Mouse (Mus musculus): ENCODE data around the gene Slc25a3. TPM values are rescaled to one million over a fixed set of nuclear protein-coding genes. Genes with fewer than 3 reads are reported as not detected.

Slc25a3 gene
- polyA plus RNA-seq, 1 experiment from 2014 or later: 417 TPM

DNA sequence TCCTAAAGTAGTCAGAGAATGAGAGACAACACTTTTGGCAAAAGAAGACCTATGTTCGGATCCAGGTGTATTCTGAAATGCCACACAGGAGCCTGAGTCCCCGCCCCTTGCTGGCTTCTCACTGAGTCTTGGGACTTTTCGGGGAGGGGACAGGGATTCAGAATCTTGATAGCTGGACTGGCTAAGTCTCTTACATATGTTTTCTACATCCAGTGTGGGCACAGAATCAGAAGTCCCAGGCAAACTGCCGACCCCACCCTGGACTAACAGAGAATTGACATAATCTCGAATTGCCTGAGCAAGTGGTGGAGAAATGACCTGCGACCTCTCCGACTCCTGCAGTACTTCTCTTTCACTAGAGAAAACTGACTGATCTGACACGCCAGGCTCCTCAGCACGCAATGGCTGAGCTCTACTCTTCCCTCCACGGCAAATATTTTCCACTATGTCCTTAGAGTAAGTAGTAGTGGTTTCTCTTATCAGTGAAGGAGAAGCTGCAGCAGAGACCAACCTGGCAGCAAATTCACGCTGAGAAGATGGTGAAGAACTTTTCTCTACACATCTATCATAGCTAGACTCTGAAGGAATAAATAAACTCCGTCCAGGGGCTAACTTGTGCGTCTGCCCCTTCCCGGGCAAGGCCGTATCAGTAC lies 38.8 kb upstream of the Slc25a3 start:
- no peak overlapping the region for H3K27ac ChIP-seq
- H3K9ac ChIP-seq: no peak overlapping the region
- H3K9me3 ChIP-seq: no peaks in the 10 kb centered on the region
- no peak overlapping the region for H3K4me3 ChIP-seq
- H3K4me1 ChIP-seq: peaks cover 7% of the 10 kb centered on the region
- ATAC-seq (ENCODE audit: low FRiP score, low read depth): no peak
- peaks cover 59% of the 10 kb centered on the region for H3K36me3 ChIP-seq
- H3K27me3 ChIP-seq (replicated peaks): no peaks in the 10 kb centered on the region
- H3K4me2 ChIP-seq (replicated peaks): no peak overlapping the region
- 94% methylated on average over 15 of the region's 15 CpGs for WGBS

DNA sequence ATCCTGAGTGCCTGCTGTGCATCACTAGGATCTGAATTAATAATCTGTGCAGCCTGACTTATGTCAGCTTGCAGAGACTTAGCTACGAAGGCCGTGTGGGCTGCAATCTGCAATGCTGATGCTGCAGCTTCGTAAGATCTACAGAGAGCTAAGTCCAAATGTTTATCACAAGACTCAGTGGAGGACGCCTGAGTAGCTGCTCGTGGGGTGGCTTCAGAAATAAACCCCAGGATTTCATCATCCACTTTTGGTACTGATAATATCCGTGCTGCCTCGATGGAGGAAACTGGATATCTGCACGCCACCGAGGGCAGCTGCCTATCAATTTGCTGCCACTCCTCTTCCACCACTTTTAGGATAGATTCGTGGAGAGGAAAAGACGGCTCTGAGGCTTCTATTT lies 38.2 kb upstream of the Slc25a3 start:
- Histone ChIP-seq H3K36me3 (peaks cover 63% of the 10 kb centered on the region), H3K4me1 (peaks cover 3% of the 10 kb centered on the region; the same call in 1 of the 2 replicates), H3K4me2 (replicated peaks) (no peak overlapping the region), H3K27me3 (replicated peaks) (no peaks in the 10 kb centered on the region), H3K9ac (no peak overlapping the region), H3K27ac (no peak overlapping the region), H3K9me3 (no peaks in the 10 kb centered on the region), H3K4me3 (no peak overlapping the region)
- no peak for ATAC-seq (ENCODE audit: low FRiP score, low read depth)
- 93% methylated on average over 11 of the region's 11 CpGs for WGBS

DNA sequence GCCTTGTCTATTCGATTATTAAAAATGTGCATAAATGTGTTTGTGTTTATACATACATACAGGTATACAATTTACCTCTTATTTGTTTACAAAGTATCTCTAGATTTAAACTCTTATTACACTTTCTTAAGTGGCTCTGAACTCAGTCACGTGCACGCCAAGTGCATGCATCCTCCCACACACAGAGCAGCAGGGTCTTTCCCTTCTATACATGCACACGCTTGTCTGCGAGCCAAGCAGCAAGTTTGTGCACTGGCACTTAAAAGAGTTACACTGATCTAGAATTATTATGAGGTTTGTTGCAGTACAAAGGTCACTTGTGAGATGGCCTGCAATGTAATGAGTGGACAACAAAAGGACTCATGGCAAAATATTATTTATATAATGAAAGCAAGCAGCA lies 37.1 kb upstream of the Slc25a3 start:
- H3K9me3 ChIP-seq: no peaks in the 10 kb centered on the region
- no peak overlapping the region for H3K4me2 ChIP-seq (replicated peaks)
- H3K36me3 ChIP-seq: peaks cover 69% of the 10 kb centered on the region
- no peak overlapping the region for H3K27ac ChIP-seq
- no peak overlapping the region for H3K4me3 ChIP-seq
- H3K4me1 ChIP-seq: no peaks in the 10 kb centered on the region
- no peaks in the 10 kb centered on the region for H3K27me3 ChIP-seq (replicated peaks)
- no peak overlapping the region for H3K9ac ChIP-seq
- no peak for ATAC-seq (ENCODE audit: low FRiP score, low read depth)
- WGBS: 97% methylated on average over 5 of the region's 5 CpGs

DNA sequence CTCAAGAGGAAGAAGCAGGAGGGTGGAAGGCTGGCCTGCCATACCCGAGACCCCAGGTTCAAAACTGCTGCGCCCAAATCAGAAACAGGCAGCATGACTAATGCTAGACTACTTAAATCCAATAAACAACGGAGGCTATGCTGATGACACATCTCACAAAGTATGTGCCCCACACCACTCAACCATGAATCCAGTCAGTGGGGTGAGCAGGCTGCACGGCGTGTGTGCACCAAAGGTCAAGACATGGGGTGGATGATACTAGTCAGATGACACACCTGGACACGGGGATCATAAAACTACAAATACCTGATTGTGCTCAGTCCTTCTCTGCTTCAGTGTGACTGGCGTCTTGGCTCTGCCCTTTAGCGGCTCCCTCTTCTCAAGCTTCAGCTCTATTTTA lies 34.6 kb upstream of the Slc25a3 start:
- peaks cover 74% of the 10 kb centered on the region for H3K36me3 ChIP-seq
- no peak overlapping the region for H3K27ac ChIP-seq
- H3K27me3 ChIP-seq (replicated peaks): no peaks in the 10 kb centered on the region
- no peak for ATAC-seq (ENCODE audit: low FRiP score, low read depth)
- no peaks in the 10 kb centered on the region for H3K9me3 ChIP-seq
- no peak overlapping the region for H3K4me3 ChIP-seq
- no peaks in the 10 kb centered on the region for H3K4me1 ChIP-seq
- H3K9ac ChIP-seq: no peak overlapping the region
- H3K4me2 ChIP-seq (replicated peaks): no peak overlapping the region
- WGBS: 90% methylated on average over 8 of the region's 8 CpGs

DNA sequence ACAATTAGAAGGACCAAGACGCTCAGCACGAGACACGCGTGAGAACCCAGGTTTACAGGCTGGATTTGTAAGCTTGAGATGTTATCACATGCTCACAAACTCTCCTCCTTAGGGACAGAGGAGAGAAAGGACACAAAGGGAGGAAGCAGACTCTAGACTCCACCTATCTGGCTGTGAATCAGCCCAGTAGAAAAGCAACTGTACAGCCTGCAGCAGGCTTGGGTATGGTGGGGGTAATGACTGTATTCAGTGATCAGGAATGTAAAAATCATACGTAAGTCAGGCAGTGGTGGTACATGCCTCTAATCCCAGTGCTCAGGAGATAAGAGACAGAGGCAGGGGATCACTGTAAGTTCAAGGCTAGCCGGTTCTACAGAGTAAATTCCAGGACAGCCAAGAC lies 32.5 kb upstream of the Slc25a3 start:
- H3K9ac ChIP-seq: no peak overlapping the region
- no peak overlapping the region for H3K4me2 ChIP-seq (replicated peaks)
- no peaks in the 10 kb centered on the region for H3K4me1 ChIP-seq
- no peaks in the 10 kb centered on the region for H3K9me3 ChIP-seq
- ATAC-seq (ENCODE audit: low FRiP score, low read depth): no peak
- no peak overlapping the region for H3K27ac ChIP-seq
- no peaks in the 10 kb centered on the region for H3K27me3 ChIP-seq (replicated peaks)
- no peak overlapping the region for H3K4me3 ChIP-seq
- 89% methylated on average over 6 of the region's 6 CpGs for WGBS
- peaks cover 72% of the 10 kb centered on the region for H3K36me3 ChIP-seq

DNA sequence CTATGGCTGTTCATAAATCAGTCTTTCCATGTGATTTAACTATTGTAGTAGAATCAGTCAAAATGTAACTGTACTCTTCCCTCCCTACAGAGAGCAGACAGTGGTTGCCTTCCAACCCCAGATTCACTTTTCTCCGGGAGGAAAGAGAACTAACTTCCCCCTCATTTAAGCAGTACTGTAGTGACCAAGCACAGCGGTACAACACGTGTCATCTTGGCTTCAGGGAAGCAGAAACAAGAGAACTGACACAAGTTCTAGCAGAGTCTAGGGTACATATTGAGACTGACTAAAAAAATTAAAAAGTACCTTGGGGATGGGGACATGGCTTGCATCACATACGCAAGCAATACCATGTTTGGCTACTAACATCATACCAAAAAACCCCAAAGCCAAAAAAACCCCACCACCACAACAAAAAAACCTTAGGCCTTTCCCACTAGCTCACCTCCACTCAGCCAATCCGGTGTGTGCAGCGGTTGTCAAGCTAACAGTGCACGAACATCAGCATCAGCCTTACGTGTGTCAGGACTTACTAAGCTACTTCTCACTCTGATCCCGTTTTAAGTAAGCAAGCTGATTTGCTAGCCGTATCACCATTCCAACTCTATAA lies 30.1 kb upstream of the Slc25a3 start:
- no peak overlapping the region for H3K9ac ChIP-seq
- no peak for ATAC-seq (ENCODE audit: low FRiP score, low read depth)
- WGBS: 92% methylated on average over 10 of the region's 10 CpGs

DNA sequence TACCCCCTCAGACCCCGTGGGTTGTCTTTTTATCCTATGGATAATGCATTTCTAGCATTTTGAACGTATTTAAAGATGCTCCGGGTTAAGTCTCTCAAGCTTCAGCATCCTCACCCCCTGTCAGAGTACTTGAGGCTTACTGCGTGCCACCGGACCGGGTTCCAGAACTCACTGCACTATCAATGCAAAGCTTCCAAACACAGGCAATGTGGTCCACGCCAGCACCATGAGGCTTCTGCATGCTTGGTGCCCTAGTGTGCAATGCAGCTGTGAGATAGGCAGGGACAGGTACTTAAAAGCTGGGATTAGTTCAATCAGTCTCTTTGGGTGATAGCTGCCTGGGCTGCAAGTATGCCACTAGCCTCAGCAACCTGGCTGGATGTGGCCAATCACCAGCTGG lies 21.6 kb upstream of the Slc25a3 start:
- ATAC-seq (ENCODE audit: low FRiP score, low read depth): no peak
- WGBS: 97% methylated on average over 7 of the region's 7 CpGs
- H3K4me3 ChIP-seq: no peak overlapping the region
- no peak overlapping the region for H3K4me2 ChIP-seq (replicated peaks)
- H3K4me1 ChIP-seq: no peaks in the 10 kb centered on the region
- peaks cover 44% of the 10 kb centered on the region for H3K36me3 ChIP-seq
- H3K9ac ChIP-seq: no peak overlapping the region
- no peak overlapping the region for H3K27ac ChIP-seq
- H3K27me3 ChIP-seq (replicated peaks): no peaks in the 10 kb centered on the region
- no peaks in the 10 kb centered on the region for H3K9me3 ChIP-seq

More for the DNA sequence above, 30.1 kb upstream of the Slc25a3 start:
- no peak overlapping the region for H3K4me3 ChIP-seq
- no peaks in the 10 kb centered on the region for H3K4me1 ChIP-seq
- peaks cover 84% of the 10 kb centered on the region for H3K36me3 ChIP-seq
- no peak overlapping the region for H3K4me2 ChIP-seq (replicated peaks)
- H3K9me3 ChIP-seq: no peaks in the 10 kb centered on the region
- no peaks in the 10 kb centered on the region for H3K27me3 ChIP-seq (replicated peaks)
- no peak overlapping the region for H3K27ac ChIP-seq

DNA sequence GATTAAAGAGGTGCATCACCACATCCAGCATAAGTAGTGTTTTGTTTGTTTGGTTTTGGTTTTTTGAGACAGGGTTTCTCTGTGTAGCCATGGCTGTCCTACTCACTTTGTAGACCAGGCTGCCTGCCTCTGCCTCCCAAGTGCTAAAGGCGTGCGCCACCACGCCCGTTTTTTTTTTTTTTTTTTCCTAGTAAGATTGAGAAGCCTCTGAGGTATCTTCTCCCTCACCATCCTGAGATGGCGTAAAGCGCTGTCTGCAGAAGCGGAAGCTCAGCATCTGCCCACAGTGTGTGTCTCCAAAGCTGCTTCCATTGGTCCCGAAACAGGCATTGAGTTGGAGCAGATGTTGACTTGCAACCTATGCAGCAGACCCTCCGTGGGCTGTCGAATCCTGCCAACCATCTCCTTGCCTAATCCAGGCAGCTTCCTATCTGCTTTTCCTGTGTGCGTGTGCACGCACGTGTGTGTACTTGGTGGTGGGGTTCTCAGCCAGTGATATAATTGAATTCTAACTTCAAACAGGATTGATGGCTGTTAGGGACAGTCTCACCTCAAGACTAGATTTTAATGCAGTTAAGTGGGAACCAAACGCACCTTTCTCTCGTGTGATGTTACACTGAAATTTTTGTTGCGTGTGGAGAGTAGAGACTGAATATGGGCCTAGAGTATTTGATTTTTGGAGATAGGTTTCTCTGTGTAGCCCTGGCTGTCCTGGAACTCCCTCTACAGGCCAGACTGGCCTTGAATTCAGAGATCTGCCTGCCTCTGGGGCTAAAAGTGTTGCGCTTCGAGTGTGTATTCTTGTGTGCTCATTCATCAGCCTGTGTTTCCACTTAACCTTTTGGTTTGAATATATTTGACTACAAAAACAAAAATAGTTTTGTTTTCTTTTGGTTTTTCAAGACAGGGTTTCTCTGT lies 19.7 kb upstream of the Slc25a3 start:
- H3K4me1 ChIP-seq: no peaks in the 10 kb centered on the region
- no peak overlapping the region for H3K9ac ChIP-seq
- H3K4me2 ChIP-seq (replicated peaks): no peak overlapping the region
- no peak overlapping the region for H3K27ac ChIP-seq
- H3K27me3 ChIP-seq (replicated peaks): no peaks in the 10 kb centered on the region
- WGBS: 76% methylated on average over 18 of the region's 18 CpGs
- H3K9me3 ChIP-seq: no peaks in the 10 kb centered on the region
- H3K4me3 ChIP-seq: no peak overlapping the region
- peaks cover 27% of the 10 kb centered on the region for H3K36me3 ChIP-seq
- ATAC-seq (ENCODE audit: low FRiP score, low read depth): no peak

DNA sequence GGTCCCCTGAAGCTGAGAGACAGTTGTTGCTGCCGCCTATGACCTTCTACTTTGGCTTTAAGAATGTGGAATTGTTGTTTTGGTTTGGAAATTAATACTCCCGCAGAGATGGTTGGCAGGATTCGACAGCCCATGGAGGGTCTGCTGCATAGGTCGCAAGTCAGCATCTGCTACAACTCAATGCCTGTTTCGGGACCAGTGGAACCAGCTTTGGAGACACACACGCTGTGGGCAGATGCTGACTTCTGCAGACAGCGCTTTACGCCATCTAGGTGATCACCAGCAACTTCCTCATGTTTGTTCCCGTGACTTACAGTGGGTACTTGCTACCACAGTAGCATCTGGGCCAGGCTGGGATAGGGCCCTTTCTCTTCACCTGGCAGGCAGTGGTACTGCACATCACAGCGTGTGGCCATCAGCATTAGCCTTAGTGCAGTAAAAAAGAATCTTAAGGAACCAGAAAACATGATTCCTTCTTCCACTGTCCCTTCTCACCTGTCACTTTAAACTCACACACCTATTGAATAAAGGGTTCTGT lies 18.9 kb upstream of the Slc25a3 start:
- no peaks in the 10 kb centered on the region for H3K4me1 ChIP-seq
- 75% methylated on average over 10 of the region's 10 CpGs for WGBS

DNA sequence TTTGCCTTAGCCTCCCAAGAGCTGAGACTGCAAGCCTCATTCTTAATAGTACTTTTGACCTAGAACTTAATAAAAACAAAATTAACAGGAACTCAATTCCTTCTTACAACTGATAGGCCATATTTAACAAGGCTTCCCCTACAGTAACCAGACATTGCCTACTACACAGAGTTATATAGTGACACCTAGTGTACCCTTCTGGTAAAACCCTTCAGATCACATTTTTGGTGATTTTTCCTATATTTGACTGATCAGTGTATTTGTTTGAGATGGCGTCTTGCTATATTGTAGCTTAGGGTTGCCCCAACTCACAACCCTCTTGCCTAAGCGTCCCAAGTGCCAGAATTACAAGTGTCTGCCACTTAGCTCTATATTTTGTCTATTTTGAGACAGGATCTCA lies 17.7 kb upstream of the Slc25a3 start:
- no peak overlapping the region for H3K4me2 ChIP-seq (replicated peaks)
- no peaks in the 10 kb centered on the region for H3K9me3 ChIP-seq
- no peaks in the 10 kb centered on the region for H3K4me1 ChIP-seq
- ATAC-seq (ENCODE audit: low FRiP score, low read depth): peak; percentile 33; the same call in 1 of the 2 replicates
- H3K27ac ChIP-seq: no peak overlapping the region
- no peak overlapping the region for H3K9ac ChIP-seq
- H3K4me3 ChIP-seq: no peak overlapping the region
- H3K36me3 ChIP-seq: peaks cover 15% of the 10 kb centered on the region
- 42% methylated on average over 2 of the region's 2 CpGs for WGBS
- H3K27me3 ChIP-seq (replicated peaks): no peaks in the 10 kb centered on the region

More for the DNA sequence above, 18.9 kb upstream of the Slc25a3 start:
- no peak overlapping the region for H3K27ac ChIP-seq
- H3K9me3 ChIP-seq: no peaks in the 10 kb centered on the region
- no peak overlapping the region for H3K9ac ChIP-seq
- H3K36me3 ChIP-seq: peaks cover 22% of the 10 kb centered on the region
- H3K27me3 ChIP-seq (replicated peaks): no peaks in the 10 kb centered on the region
- H3K4me3 ChIP-seq: no peak overlapping the region
- no peak overlapping the region for H3K4me2 ChIP-seq (replicated peaks)
- ATAC-seq (ENCODE audit: low FRiP score, low read depth): no peak

DNA sequence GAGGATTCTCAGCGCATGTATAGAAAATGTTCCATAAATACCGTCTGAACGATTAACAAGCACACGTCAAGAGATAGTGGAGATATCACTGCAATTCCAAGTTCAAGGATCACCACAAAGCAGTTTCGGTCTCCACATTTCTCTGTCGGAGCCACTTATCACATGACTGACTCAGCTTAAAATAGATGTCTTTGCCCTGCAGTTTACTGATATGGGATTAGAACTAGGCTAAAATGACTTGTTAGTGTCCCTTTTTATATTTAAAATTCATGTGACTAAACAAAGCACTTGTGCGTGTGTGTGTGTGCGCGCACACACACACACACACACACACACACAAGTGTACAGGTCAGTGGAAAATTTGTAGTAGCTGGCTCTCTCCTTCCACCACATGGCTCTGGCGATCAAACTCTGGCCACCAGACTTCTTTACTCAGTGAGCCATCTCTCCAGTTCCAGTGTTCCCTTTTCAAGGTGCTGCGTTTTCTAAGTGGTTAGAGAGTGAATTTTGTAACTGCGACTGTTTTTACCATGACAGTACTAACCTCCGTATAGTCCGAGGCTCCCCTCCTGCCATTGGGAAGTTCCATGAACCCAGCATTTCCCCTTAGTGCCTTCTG lies 15.4 kb upstream of the Slc25a3 start:
- H3K9ac ChIP-seq: no peak overlapping the region
- WGBS: 96% methylated on average over 14 of the region's 14 CpGs
- ATAC-seq (ENCODE audit: low FRiP score, low read depth): no peak
- no peak overlapping the region for H3K4me3 ChIP-seq
- no peak overlapping the region for H3K4me2 ChIP-seq (replicated peaks)
- no peak overlapping the region for H3K27ac ChIP-seq
- no peaks in the 10 kb centered on the region for H3K4me1 ChIP-seq
- H3K36me3 ChIP-seq: no peaks in the 10 kb centered on the region
- no peaks in the 10 kb centered on the region for H3K9me3 ChIP-seq
- H3K27me3 ChIP-seq (replicated peaks): no peaks in the 10 kb centered on the region

DNA sequence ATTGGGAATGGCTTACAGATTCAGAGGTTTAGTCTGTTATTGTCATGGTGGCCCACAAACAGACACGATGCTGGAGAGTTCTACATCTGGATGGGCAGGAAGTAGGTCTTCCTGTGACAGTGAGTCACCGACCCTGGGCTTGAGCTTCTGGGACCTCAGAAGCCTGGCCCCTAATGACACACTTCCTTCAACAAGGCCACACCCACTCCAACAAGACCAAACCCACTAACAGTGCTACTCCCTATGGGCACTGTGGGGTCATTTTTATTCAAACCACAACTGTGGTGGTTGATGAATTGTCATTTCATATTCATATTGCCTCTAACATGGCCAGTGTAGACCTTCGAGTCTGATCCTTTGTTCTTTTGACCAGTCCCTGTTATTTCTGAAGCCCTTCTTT lies 14.5 kb upstream of the Slc25a3 start:
- no peaks in the 10 kb centered on the region for H3K9me3 ChIP-seq
- no peaks in the 10 kb centered on the region for H3K27me3 ChIP-seq (replicated peaks)
- no peak overlapping the region for H3K9ac ChIP-seq
- H3K36me3 ChIP-seq: no peaks in the 10 kb centered on the region
- no peaks in the 10 kb centered on the region for H3K4me1 ChIP-seq
- H3K4me3 ChIP-seq: no peak overlapping the region
- H3K27ac ChIP-seq: no peak overlapping the region
- ATAC-seq (ENCODE audit: low FRiP score, low read depth): no peak
- no peak overlapping the region for H3K4me2 ChIP-seq (replicated peaks)
- WGBS: 86% methylated on average over 3 of the region's 3 CpGs
